Mouse (Mus musculus) yolk sac, embryonic 10.5 days (tissue): ENCODE results near the gene Tead1.

ENCODE experiments used
- DNase-seq: peaks from one replicate; pipeline ENCODE4 v3.0.0-alpha.2; 2017; ENCODE audit warnings: low spot score

Gene Tead1

DNA sequence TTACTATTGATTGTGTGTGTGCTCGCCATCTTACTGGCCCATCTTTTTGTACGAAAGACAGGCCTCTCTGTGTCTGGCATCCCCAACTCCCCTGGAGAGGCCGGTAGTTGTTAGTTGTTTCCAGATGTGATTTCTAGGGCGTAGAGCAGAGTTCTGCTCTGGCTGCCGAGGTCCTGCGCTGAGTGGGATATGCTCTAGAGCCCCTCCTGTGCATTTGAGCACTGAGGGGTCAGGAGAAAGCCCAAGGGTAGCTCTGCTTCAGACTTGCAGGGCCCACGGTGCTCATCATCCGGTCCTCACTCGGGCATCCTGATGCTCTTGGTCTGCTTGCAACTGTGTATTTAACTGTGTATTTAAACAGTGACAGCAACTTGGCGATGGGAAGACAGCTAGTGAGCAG, 7.5 kb downstream of the Tead1 start:
- no peak for DNase-seq

DNA sequence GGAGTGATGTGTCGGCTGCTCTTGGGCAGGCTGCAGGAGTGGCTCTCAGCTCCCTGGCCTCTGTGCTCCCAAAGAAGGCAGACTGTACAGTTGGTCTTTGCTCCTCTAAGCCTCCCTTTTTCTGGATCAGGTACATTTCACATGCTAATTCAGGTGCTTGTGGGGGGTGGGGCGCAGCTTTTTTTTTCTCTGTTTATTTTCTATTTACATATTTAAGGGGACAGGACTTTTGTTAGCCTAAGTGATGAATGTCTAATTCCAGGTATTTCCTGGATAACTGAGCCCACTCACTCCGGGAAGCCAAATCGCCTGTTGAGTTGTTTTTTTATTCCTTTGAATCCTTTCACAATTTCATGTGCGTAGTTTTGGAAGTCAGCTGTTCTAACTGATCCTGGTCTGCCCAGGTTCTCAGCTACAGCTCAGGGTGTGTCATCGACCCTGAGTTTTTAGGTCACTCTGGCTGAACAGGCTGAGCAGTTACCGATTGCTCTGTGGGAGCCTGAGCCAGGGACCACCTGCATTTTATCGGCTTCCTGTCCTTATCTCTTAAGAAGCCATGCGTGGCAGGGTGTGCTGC, 9.4 kb downstream of the Tead1 start:
- peak; percentile 53 for DNase-seq

DNA sequence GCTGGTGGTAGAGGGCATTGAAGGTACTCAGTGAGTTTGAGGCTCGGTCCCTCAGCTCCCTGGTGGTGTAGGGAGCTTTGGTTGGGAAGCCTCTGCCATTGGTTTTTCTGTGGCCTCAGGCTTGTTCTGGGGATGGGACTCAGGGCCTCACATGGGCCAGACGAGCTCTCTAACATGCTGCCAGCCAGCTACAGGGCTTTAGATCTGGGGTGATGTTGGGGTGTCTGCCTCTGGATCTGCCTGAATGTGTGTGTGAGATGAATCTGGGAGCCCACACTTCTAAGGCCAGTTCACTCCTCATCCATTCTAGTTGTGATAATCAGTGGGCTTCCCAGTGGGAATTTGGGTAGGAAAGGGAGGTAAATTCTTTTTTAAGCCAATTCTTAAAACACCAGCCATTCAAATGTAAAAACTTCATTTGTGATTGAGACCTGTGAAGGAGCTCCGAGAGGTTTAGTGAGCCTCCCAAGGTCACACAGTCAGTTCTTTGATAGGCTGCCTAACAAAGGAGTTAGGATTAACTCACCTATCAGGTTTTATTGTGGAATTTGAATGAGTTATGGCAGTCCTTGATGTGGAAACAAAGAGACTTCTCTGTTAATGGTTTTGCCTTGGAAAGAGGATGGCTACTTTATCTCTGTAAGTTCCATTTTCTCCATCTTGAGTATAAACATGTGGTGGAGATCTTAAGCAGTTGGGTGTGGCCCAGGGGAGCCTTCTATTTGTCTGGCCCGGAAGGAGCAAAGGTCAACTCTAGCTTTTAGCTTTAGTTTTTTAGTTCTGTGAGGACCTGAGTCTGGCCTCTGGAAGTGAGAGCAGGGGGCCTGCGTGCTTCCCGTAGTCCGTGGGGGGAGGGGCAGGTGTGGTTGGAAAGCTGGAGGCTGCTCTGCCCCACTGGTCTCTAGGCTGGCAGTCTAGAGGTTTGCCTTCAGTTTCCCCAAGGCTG, 12.0 kb downstream of the Tead1 start:
- DNase-seq: peak; percentile 84

DNA sequence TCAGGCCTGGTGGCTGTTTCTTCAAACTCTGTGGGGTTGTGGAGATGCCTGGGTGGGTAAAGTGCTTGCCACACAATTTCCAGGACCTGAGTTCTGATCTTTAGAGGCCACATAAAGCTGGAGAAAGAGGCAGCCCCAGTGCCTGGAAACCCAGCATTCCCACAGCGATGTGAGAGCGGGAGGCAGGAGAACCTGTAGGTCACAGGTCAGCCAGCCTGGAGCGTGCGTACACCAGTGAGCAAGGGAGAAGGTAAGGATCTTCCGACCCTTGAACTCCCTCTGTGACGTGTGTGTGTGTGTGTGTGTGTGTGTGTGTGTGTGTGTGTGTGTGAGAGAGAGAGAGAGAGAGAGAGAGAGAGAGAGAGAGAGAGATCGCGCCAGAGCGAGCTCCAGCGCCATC, 14.4 kb downstream of the Tead1 start:
- DNase-seq: peak; percentile 57

DNA sequence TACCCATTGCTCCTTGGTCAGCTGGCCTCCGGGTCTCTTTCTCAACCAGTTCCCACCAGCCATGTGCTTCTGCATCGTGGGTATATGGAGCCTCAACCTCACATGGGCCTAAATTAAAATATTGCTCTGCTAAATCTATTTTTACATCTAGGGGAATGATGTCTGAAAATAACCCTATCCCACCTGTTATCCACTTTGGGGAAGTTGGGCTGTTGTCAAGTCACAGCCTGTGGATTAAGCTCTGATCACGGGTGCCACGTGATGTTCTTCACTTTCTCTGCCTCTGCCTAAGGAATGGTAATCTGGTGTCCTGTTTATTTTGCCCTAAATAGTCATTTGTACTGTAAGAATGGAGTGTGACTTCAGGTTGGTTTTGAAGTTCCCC, 17.7 kb downstream of the Tead1 start:
- no peak for DNase-seq

DNA sequence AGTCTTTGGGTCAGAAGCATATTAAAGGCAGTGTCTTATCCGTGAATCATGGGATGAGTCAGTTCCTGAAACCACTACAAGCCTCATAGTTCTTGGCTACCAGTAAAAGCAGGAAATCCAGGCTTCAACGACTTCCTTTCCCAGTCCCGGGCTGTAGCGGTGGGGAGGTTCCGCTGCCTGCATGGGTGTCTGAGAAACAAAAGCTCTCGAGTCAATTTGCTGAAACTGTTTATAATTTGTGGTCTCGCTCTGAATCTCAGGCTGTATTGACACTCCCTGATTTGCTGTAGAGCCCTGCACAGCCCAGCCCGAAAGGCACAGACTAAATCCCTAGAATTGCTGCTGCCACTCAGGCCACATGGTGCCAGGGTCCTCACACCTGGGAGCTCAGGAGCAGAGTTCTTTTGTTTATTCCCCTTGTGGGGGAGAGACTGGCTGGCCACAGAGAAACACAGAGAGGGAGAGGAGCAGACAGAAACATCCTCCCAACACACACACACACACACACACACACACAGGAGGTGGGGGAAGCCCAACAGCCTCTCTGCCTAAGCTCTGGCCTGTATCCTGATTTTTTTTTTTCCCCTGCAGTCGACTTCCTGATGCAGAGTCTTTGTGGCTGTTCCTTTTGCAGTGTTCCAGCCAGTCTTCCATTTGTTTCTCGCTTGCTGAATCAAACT, 18.2 kb downstream of the Tead1 start:
- peak; percentile 72 for DNase-seq

DNA sequence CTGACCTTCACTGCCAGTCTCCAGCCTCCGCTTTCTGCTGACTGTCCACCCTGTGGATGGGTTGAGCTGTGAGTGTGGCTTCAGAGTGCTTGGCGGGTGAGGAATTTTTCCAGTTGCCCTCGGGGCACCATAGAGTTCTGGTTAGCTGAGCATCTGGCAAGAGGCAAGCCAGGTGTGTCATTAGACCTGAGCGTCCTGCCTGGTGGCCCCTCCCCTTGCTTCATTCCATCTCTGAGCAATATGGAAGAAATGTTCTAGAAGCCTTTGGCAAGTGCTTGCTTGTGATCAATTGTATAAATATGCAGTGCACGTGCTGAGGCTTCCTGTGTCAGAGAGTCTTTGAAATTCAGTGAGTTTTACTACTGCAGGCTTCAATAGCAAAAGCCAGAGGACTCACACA, 21.0 kb downstream of the Tead1 start:
- DNase-seq: no peak

DNA sequence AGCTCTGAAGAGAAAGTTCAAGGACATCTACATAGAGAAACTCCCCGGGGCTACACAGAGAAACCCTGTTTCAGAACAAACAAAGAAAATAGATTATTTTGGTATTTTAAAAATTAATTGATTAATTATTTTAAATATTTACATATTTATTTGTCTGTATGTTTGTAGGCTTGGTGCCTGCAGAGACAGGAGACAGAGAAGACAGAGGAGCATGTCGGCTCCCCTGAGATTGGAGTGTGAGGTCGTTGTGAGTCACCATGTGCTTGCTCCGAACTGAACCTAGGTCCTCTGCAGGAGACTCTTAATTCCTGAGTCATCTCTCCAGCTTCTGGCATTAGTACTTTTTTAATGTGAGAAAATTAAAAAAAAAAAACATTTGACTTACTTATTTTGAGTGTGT, 24.2 kb downstream of the Tead1 start:
- no peak for DNase-seq

DNA sequence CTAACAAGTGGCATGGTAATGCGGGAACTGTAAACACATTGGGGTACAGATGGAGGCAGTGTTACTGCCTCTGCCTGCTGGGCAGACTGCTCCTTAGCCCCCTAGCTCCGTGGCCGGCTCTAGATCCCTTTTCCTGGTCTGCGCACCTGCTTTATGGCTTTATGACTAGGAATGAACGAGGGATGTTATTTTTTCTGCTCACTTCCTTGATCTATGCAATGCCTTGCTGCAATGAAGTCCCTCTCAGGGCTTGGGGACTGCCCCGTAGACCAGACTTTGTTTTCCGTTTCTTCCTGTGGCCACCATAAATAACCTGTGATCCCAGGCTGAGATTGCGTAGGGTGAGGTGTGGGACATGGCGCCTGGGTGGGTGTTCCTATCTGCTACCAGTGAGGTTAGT, 26.8 kb downstream of the Tead1 start:
- DNase-seq: no peak

DNA sequence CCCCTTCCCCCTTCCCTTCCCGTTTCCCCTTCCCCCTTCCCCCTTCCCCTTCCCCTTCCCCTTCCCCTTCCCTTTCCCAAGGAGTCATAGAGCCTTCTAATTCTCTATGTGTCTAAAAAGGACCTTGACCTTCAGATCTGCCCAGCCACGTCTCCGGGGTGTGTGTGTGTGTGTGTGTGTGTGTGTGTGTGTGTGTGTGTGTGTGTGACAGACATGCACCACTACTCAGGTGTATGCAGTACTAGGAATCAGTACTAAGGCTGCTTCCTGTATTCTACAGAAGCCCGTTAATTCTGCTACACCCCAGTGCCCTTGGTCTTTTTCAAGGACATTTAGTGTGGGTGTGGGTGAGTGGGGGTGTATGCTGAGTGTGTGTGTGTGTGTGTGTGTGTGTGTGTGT, 27.6 kb downstream of the Tead1 start:
- no peak for DNase-seq

DNA sequence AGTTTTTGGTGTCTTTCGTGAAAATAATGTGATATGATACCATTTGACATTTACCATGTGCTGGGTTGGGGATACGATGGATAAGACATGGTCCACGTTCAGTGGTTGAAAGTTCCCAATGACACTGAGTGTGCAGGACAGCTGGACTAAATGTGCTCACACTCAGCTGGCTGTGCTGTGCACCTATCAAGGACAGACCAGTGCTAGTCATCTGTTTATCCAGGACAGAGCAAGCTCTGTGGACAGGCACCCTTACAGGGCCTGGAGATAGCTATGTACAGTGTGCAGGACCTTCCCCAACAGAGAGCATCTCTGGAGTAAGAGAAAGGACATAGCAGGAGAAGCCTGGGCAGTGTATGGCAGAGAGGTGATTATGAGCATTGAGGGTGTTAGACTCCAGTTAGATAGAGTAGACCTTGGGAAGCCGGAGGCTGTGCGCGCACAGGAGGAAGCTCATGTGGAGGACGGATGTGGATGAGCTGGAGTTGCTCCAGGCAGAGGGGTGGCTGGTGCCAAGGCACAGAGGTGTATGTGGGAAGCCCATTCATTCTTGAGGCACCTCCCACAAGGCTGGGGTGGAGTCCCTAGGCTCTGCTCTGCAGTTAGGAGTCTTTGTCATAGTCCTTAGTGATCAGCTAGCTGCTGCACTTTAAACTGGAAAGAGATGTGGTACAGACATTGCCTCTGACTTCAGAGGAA, 31.4 kb downstream of the Tead1 start:
- no peak for DNase-seq

DNA sequence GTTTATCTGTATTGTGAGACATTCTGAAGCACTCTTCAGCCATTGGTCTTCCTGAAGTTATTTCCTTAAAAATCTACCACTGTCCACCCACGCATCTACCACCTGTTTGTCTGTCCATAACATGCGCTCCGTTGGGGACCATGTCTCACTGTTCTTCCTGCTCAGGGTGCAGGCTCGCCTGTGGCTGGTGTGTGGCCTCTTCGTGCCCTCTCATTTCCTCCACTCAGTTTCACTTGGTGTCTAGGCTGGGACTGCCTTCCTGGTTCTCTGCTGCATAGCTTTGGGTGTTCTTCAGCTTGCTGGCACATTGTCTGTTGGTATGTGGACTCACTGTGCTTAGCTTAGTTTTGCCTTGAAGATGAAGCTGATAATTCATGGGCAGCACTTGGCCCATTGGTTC, 32.9 kb downstream of the Tead1 start:
- DNase-seq: no peak

DNA sequence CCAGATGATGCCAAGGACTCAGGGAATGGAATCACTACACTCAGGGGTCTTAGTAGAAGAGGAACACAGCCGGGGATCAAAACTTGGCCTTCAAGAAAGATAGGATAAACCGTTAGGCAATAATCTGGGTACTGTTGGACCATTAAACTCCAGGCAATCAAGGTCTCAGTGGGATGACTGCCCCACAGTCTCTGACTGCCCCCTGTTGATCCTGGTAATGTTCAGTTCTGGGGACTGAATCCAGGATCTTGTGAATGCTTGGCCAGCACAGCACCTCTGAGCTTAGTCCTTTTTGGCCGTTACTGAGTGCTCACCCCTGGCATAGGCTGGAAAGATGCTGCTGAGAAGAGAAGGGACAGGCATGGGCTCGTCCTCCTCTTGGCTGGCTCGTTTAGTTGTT, 34.4 kb downstream of the Tead1 start:
- no peak for DNase-seq

DNA sequence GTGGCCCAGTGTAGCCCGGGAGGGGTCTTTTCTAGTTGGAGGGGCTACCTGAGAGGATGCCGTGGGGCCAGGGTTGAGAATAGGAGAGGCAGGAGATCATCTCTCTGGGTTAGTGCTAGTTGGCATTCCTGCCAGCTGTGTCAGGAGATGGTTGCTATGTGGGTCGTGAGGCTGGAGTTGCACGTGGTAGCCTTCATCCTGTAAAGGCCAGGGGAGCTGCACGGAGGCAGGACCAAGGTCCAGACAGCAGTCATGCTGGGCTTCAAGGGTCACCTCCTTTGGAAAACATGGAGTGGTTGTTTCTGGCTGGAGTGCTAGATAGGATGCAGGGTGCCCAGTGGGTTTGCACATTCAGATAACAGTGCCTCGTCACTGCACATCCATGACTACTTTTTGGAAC, 35.7 kb downstream of the Tead1 start:
- no peak for DNase-seq

DNA sequence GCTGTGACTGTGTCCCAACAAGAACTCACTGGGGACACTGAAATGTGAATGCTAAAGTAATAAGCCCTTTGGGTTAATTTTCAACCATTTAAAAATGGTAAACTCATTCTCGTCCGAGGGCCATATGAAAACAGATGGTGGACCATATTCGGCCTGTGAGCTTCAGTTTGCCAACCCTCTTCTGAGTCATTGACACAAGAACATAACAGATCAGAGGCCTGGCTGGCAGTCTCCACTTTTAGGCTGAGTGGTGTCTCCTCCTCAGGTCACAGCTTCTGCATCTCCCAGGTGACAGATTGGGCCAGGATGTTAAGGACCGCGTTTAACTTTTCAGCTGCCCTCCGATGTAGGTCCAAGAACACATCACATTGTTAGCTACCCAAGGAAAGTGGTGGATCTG, 37.6 kb downstream of the Tead1 start:
- no peak for DNase-seq

DNA sequence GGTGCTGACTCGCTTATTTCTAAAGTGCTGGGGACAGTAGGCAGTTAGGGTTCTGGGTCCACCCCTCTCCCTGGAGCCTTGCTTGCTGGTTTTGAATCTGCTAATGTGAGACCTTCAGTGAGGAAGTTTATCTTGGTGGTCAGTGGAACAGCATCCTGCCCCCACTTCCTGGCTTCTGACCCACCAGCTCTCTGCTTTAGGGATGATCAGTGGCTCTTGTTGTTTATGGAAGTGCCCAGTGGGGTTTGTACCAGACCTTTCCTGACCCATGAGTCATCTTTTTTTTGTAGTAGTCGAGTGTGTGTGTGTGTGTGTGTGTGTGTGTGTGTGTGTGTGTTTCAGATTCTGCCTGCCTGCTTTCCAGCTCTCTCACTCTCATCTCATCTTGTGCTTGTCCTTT, 38.6 kb downstream of the Tead1 start:
- DNase-seq: peak; percentile 37

DNA sequence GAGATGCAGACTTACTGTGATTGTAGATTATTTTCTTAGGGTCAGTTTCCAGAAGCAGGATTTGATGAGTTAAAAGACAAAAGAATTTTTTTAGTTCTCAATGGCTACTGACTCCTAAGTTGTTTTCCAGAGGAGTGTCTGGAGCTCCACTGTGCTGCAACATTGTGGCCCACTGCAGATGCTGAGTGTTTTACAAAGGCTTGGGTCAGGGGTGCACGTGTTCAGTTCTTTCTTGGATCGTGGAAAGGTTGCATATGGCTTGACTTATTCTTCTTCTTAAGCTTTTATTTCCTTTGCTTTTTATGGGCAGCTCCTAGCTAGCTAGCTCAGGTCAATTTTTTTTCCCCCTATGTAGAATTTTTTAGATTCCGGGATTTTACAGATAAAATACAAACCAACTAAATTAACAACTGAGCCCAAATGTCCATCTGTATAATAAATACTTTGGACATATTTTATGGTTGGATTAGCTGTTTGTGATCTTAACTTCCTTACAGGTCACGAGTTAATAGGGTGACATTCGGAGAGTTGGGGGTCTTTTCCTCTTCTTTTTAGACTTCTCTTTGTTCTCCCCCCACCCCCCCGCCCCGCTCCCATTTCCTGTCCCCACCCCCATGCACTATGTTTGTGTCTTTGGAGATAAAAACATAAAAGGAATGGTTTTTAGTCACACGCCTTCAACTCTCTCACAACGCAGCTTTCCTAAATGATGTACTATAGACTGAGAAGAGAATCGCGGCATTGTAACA, 40.5 kb downstream of the Tead1 start:
- no peak for DNase-seq

DNA sequence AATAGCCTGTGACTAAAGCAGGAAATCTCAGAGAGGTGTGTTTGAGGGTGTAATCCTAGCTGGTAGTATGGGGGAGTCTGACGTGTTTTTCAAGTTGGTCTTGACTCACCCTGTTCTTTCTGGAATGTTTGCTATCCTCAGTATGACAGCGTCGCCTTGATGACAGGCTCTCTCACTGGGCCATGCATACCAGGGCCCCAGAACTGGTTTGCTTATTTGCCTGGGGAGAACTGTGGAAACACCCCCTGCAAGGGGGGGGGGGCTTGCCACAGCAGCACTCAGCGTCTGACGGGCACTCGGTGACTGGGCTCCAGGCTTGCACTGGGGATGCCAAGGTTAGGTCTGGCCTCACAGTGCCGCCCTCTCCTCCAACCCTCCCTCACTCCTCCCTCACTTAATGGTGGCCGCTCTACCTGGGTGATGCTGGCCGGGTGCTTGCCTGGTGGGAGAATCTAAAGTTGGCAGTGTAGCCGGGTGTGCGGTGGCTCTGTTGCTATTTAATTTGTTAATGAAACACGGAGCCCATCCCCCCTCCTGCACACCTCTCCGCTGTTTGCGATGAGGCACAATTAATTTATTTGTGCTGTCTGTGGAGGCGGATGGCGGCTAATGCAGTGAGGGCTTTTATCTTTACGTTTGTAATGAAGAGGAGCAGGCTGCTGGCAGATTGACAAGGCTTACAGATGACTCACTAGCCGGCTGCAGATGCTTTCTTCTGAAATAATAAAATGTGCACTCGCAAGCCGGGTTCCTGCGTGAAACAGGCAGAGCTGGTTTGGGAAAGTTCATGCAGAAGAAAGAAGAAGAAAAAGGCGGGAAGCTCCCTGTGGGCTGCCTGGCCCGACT, 41.2 kb downstream of the Tead1 start:
- no peak for DNase-seq

DNA sequence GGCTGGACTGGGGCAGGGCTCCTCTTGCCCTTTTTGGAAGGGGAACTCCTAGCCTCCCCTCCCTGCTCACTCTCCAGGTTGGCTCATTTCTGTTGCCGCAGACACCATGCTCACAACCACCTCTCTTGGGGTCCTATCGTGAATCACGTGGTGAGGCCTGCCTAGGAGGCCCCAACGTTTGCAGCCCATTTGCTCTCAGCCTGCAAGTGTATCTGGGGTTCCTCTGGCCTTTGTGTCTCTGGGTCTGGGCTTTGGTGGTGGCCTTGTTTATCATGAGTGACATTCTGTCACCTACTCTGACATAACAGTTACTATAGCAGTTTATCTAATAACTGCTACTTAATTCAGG, 41.8 kb downstream of the Tead1 start:
- DNase-seq: no peak

DNA sequence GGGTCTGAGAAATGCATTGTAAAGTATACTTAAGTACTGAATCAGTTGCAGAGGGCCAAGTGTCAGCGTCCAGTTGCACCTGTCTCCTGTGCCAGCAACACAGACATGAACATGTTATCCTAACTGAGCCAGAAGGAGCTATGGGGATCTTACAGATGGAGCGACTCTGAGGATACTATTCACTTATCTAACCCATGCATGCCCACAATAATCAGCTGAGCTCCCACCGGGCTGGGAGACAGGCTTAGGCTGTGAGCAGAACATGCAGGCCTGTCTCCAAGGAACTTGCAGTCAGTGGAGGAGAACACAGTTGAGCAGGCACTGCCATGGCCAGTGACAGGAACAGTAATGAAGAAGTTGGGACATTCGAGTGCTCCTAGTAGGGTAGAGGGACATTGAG, 42.7 kb downstream of the Tead1 start:
- DNase-seq: no peak

DNA sequence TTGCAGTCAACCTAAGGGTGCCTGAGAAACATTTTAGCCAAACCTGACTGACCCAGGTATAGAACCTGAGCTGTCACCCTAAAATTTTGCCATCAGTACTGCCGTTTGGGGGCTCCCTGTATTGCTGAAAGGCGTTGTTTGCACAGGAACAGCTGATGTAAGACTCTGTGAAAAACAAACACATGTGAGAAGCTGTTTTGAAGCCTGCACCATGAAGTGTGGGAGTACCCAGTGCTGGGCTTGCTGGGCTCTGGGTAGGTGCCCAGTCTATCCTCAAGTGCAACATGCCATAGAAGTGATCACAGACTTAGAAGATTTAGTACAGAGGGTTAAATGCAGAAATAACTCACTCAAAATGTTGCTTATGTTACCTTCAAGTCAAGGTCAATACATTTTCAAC, 49.3 kb downstream of the Tead1 start:
- no peak for DNase-seq
